Mouse (Mus musculus) ovary, postnatal 14 days (tissue): ENCODE measurements around the gene Col8a2.
A peak's percentile ranks its signal among the peaks of the same experiment; 100 is the strongest.

Experiments
- DNase-seq: peaks from one replicate; pipeline ENCODE4 v3.0.0; 2022; ENCODE audit warnings: low spot score

Col8a2 gene

DNA sequence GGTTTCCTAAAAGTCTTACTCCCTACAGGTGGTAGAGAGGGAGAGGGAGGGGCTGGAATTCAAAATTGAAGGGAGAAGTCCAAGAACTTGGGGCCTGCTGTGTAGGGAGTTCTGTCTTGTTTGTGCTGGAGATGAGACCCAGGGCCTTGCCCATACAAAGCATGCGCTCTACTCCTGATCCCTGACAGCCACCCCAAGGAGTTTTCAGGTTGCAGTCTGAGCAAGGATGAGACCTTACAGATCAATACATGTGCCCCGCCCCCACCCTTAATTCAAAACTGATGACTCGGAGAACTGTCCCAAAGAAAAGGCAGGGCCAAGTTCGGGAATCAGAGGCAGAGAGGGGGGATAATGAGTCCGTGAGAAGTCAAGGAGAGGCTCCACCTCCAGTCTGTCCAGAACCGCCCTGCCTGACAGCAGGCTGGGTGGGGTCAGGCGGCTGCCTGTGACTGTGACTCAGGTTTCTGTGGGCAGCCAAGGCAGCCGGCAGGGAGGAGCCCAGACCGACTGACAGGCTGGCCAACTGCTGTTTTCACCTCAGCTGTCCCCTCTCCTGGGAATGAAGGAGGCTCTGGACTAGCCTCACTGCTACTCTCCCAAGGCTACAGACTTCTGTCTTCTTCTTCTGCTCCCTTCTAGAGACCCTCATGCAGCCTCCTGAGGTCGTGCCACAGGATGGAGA is 25.9 kb upstream of the Col8a2 start:
- no peak for DNase-seq

DNA sequence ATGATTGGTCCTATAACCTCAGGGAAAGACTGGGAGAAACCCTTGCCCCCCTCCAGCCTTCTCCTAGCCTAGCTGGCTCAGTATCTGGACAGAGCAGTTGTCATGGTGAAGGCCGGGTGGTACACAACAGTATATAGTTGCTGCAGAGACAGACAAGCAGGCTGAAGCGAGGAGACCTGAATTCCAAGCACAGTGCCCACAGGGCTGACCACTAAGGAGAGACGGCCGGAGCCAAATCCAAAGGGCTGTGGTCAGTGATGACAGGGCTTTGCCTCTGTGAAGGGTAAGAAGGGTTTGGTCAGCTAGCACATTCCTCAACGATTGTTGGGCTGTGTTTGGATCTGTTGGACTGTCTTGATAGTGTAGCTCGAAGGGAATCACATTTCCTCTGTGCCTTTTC is 25.3 kb upstream of the Col8a2 start:
- DNase-seq: no peak

DNA sequence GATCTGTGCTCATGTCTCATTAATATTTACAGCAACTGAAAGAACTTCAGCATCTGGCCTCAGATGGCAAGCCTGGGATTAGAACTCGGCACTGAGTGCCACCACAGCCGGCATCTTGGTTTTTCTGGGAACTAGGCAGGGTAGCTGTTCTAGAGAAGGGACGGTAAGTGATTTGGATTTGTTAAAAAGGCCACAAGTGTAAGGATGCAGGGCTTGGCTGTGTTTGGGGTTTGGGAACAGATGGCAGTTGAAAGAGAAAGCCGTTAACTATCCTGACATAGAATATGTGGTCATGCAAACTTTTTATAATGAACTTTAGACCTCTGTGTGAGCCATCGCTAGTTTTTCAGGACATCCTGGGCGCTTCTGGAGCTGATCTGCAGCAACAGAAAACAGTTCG is 24.9 kb upstream of the Col8a2 start:
- no peak for DNase-seq

DNA sequence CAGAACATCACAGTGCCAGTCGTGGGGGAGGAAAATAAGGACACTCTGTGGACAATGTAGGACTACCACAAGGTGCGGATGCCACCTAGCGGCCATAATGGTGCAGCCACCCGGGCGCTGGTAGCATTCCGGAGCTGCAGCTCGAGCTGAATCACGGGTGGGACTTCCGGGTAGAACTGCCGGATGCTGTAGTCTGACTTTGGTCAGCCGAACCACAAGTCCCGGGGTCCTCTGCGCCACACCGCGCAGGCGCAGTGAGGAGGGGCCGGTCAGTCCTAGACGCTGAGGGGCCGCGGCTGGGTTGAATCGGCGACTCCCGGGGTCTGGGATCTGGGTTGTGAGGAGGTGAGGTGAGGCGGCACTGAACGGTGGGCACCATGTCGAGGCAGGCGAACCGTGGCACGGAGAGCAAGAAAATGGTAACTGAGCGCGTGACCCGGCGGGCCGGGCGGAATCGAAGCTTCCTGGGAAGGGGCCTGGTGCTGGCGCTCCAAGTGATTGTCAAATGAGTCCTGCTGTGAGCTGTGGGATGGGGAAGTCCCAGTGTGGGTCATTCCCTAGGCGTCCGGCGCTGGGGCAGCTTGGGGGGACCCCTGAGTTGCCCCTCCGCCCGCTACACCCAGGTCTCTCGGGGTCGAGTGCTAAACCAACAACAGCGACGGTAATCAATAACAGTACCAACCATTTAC is 24.3 kb upstream of the Col8a2 start, which contains the start of gene Trappc3:
TSS of gene Trappc3 (plus strand) at position 207 of the 689 bp plus-strand sequence.
- peak; percentile 98 for DNase-seq

DNA sequence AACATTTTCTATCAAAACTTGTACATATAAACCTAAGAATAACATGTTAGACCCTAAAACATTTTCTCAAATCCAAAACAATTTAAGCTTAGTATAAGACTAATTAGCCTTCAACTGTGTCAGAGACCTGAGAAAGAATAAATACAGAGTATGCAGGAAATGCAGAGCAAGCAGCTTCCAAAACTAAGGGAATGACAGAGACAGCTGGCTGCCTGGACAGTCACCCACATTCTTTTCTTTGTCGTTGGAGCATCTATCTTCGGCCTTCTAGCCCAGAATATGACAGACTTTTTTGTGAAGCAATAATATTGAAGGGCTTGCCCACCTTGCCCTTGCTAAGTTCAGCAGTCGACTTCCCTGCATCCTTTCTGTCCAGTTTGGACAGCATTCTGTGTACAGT is 17.3 kb upstream of the Col8a2 start:
- no peak for DNase-seq

DNA sequence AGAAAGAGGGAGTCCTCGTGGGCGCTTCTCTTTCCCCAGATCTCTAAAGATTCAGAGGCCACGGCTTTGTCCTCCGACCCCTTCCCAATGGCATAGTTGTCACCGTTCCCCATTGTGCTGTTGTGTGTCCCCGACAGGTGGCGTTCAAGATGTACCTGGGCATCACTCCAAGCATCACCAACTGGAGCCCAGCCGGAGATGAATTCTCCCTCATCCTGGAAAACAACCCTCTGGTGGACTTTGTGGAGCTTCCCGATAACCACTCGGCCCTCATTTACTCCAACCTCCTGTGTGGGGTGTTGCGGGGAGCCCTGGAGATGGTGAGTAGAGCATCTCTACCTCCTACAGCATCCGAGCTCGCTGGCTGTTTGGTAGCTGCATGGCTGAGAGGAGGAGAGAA is 12.8 kb upstream of the Col8a2 start:
- DNase-seq: no peak

DNA sequence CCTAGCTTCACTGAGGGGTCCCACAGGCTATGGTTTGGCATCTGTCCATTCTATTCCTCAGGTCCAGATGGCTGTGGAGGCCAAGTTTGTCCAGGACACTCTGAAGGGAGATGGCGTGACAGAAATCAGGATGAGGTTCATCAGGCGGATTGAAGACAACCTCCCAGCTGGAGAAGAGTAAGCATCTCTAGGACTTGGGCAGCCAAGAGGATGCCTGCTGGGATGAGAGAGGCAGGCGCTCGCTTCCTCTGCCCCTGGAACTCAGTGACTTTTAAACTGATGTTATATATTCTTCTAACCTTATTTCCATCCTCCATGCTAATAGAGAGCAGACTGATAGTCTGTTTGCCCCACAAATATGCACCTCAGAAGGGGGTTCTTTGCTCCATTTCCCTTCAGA is 11.5 kb upstream of the Col8a2 start:
- DNase-seq: no peak

DNA sequence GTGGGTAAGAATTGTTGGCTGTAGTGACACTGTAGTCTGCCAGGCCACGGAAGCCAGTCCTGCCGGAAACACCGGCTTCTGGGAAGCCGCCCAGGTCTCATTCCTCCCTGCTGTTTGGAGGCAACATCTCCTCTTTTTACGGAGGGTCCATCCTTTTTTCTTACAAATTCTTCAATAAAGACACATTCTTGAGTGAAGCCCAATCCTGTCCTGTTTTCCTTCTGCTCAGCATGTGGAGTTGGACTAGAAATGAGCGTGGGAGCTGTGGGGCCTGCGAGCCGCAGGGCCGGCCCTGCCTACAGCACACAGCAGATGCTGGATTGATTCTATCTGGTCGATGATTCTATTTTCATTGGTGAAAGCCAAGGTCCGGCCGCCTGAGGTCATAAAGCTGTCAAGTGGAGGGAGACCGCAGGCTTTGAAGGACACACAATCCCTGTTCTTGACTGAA is 10.9 kb upstream of the Col8a2 start:
- no peak for DNase-seq

DNA sequence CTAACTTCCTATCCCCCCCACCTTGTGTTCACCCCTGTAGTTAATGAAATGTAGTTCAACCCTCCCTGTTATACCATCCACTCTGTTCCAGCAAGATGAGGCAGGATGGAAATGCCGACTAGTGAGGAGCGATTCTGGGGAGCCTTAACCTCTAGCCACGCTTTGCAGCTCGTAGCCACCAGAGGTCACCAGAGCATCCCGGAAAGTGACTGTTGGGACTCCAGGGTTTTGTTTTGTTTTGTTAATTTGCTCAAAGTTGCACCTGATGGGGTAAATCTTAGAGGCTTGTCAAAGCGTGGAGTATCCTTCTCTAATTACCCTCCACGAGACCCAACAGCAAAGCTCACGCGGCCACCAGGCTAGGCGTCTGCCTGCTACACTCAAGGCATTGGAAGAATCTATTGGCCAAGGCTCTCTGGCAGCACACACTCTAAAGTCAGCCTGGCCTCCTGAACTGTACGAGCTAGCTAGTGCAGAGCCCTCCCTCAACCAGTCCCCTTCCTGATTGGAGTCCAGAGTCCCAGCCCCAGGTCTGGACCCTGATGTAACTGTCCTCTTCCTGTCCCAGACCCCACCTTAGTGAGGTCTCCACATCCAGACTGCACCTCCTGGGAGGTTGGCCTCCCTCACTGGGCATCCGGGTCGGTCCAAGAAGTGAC is 8.6 kb upstream of the Col8a2 start:
- peak; percentile 42 for DNase-seq

DNA sequence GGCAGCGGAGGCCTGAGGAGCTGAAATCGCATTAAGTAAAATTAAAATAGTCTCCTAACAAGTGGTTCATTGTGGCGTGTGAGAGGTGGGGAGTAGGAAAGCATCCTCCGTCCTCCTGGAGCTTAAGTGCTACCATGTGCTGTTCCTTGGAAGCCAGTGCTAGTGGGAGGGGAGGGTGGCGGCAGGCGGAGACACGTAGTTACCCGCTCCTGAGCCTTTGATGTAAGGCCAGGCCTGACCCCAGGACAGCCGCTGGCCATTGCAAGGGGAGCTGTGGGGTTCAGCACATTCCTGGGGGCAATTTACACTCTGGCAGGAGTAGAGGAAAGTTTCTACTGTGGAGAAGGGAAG is 8.1 kb upstream of the Col8a2 start:
- no peak for DNase-seq

DNA sequence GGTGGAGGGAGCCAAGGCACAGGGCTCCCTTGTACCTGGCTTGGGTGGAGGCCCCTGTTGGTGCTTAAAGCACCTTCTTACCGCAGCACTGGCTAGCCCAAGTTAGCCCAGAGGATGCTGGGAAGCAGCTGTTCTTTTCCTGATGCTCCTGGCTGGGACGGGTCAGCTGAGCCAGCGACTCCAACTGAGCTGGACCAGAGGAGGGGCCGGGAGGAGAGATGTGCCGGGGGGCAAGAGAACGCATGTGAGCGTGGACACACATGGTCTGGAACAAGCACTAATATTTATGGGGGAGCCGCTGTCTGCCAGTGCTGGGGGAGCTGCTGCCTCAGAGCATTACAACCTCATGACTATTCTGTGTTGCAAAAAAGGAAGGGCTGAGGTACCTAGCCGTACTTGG is 7.6 kb upstream of the Col8a2 start:
- no peak for DNase-seq

DNA sequence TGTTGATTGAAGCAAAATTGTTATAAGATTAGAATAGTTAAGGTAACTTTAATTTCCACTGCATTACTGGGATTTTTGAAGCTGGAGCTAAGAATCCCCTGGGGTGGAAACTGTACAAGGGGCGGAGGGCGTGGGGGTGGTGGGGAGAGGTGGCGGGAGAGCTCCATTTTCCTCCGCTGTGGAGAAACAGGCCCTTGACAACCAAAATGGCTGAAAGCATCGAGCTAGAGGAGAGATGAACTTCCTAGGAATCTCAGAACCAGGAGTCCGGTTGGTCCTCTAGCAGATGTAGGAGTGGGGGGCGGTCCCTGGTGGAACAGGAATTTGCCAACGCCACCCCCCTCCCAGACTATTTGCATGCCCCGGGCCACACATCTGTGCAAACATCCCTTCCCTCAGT is 4.9 kb upstream of the Col8a2 start:
- DNase-seq: no peak

DNA sequence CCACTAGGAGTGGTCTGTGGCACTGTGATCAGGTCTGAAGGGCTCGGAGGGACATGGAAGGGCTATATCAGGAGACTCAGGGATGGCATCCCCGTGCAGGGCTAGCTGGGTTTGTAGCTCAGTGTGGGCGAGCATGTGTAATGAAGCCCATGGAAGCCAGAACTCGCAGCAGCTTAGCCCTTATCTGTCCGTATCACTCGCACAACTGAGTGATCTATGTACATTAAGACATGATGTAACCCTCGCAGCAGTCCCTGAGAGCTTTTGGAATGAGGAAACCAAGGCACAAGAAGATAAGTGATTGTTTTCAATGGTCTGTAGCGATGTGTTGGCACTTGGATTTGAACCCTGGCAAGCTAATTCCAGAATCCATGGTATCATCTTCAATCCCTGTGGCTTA is 3.0 kb upstream of the Col8a2 start:
- DNase-seq: no peak

DNA sequence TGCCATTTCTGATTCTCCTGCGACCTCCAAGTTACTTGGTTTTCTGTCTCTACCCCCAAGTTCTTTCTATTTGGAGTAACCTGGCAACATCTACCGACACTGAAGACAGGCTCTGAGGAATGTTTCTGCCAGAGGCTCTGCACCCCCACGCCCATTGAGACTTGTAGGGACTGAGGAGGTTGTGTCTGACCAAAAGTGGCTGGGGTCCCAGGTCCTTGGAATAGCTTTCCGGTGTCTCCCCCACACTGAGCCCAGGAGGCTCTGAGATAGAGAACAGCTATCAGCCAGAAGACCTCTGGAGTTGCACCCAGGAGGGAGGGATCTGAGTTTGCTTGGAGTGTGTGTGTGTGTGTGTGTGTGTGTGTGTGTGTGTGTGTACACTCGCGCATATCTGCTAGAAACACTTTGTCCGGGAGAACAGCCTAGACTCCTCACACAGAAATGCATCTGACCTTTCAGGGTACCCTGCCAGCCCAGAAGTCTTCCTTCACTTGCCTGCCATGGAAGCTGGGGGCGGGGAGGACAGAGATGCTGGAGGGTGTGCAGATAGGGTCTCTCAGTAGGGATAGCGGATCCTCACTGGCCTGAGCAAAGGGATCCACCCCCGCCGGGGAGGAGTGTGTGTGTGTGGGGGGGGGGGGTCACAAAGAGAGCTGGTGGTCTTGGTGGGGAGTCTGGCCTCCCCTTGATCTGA is 856 bp downstream of the Col8a2 start:
- no peak for DNase-seq

DNA sequence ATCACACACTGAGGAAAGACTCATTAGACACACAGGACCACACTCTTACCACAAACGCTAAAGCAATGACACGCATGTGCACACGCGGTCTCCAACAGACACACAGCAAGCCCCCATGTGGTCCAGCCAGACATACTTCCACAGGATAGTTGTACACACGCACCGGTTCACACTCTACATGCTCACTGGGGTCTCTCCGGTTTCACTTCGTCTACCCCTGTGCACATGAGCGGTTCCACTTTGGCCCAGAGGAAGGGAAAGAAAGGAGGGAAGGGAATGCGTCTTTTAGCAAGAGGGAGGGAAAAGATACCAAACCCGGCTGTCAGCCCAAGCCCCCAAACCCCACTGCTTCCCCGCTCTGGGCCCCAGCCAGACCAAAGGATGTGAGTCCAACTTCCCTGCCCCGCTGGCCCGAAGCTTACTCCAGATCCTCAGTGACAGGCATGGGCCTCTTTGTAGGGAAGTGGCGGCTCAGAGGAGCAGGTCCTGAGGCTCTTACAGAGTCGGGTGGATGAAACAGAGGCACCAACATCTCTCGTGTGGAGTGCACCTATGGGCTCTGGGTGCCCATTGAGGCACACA is 1.6 kb downstream of the Col8a2 start:
- DNase-seq: no peak

DNA sequence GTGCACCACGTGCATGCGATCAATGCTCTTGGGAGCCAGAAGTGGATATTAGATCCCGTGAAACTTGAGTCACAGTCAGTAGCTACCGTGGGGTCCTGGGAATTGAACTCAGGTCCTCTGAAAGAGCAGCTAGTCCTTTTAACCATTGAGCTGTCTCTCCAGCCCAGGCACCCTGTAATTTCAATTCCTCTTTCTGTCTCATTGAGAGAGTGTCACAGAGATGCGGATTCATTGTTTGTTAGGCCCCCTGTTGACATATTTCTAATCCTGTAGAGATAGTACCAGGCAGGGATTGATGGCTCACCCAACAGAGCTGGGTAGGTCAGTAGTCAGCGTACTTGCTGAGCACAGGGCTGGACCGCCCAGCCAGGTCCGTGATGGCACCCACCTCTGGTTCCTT is 3.7 kb downstream of the Col8a2 start:
- no peak for DNase-seq

DNA sequence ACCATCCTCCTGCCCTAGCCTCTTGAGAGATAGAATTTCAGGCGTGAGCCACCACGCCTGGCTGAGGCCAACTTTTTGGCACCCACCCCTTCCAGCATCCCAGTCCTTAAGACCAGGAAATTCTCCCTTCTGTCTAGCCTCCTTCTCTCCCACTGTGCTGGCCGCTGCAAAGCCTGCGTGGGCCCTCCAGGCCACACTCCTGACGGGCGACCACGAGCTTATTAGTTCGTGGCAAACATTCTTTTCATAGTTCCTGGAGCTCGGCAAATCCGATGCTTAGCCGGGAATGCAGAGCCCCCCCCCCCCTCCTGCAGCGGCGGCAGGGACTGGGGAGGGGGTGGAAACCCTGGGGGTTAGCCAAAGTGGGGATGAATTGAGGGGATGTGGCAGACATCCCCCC is 4.6 kb downstream of the Col8a2 start:
- no peak for DNase-seq

DNA sequence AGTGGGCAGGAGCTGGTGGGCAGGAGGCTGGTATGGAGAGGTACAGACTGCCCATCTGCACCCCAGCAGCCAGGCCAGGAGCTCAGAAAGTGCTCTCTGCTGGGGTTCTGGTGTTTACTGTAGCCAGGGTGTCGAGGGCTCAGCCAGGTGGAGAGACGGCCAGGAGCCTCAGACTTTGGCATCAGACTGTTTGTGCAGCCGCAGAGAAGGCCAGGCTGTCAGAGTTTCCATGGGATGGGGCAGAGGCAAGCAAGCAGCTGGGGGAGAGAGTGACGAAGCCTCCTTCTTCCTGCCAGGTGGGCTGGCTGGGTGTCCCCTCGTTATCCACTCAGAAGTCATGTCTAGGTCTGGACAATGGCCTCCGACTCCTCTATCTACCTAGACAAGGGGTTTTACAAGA is 8.6 kb downstream of the Col8a2 start:
- no peak for DNase-seq

DNA sequence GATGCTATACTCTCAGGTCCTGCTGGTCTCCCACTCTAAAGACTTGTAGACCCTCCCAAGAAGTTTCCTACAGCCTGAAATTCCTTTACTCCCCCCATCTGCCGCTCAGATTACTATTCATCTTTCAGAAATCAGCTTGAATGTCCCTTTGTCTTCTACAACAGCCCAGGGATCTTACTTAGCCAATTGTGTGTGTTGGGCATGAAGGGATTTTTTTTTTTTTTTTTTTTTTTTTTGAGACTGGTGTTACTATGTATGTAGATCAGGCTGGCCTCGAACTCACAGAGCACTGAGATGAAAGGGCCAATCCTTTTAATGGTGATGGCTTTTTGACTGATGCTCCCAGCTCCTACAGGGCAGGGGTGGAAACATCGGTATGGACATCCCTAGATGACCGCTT is 9.3 kb downstream of the Col8a2 start:
- no peak for DNase-seq

DNA sequence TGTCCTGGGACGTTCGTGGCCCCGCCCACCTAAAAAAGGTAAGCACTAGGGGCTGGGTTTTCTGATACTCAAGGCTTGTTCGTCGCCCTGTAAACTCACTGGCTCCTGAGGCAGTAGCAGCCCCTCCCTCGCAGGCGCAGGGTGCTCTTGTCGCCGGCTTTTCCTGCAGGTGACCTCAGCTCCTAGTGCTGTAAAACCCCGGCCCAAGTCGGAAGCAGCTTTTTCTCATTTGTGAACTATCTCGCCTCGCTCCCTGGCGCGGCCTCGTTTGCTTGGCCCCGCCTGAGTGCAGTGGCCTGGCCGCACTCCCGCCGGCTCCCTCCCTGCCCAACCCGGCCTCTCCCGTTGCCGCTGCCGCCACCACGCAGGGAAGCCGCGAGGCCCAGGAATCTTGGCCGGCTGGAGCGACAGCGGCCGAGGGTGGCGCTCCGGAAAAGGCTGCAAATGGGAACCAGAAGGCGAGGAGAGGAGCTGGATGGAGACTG is 10.1 kb downstream of the Col8a2 start:
- DNase-seq: peak; percentile 52

DNA sequence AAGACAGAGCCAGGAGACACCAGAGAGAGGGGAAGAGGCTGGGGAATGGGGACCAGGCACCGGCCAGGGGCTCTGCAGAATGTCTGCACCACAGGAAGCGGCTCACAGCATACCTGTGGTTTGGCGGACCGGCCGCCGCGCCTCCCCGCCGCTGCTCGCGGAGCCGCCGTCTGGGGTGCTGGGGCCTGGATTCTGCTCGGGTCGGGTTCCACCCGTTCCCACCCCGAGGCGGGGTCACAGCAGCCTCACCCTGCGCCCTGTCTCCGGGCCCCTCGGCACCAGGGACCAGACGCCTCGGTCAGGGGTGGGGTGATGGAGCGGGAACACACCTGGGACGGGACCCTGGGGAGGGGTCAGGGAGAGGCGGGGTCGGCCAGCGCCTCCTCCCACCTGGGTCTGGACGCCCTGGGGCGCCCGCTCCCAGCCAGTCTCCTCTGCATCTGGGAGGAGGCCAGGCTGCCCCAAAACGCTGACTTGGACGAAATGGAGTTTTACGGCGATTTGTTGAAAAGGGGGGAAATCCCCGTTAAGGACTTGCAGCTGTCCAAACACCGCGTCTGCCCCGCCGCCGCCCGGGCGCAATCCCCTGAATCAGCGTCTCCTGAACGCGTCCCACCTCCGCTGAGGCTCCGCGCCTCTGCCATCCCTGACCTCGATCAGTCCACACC is 14.5 kb downstream of the Col8a2 start:
- DNase-seq: no peak
